Mouse (Mus musculus): Measurements from ENCODE around the gene Copz1. TPM values are rescaled to one million over a fixed set of nuclear protein-coding genes. Genes with fewer than 3 reads are reported as not detected.

Gene Copz1
- polyA plus RNA-seq, 1 experiment = 80.1 TPM

- no peak for TF ChIP-seq GATA1 (IDR thresholded peaks at IDR 0.05; ENCODE audit: low read length)
Measured at GRCm38 (mm10) chr15:103335040-103335439, 62.5 kb downstream of the Copz1 start.

- TF ChIP-seq GATA1 (IDR thresholded peaks at IDR 0.05; ENCODE audit: low read length) = no peak
Measured at GRCm38 (mm10) chr15:103335488-103336235, 63.1 kb downstream of the Copz1 start.

- TF ChIP-seq GATA1 (IDR thresholded peaks at IDR 0.05; ENCODE audit: low read length) = no peak
Measured at GRCm38 (mm10) chr15:103336996-103337667, 64.6 kb downstream of the Copz1 start.

GRCm38 (mm10) chr15:103338829-103339165 lies 66.3 kb downstream of the Copz1 start:
- TF ChIP-seq GATA1 (IDR thresholded peaks at IDR 0.05; ENCODE audit: low read length) = no peak

- peak; percentile 76 for TF ChIP-seq GATA1 (IDR thresholded peaks at IDR 0.05; ENCODE audit: low read length)
Measured at GRCm38 (mm10) chr15:103339166-103339960, 66.8 kb downstream of the Copz1 start.

GRCm38 (mm10) chr15:103339961-103340337 lies 67.4 kb downstream of the Copz1 start, which contains the start of gene Zfp385a:
TSS of gene Zfp385a (minus strand) at chr15:103340093.
- TF ChIP-seq GATA1 (IDR thresholded peaks at IDR 0.05; ENCODE audit: low read length) = no peak

- no peak for TF ChIP-seq GATA1 (IDR thresholded peaks at IDR 0.05; ENCODE audit: low read length)
Measured at GRCm38 (mm10) chr15:103340786-103341185, 68.3 kb downstream of the Copz1 start.

GRCm38 (mm10) chr15:103341547-103341946 lies 69.0 kb downstream of the Copz1 start:
- no peak for TF ChIP-seq GATA1 (IDR thresholded peaks at IDR 0.05; ENCODE audit: low read length)

GRCm38 (mm10) chr15:103342415-103342814 lies 69.9 kb downstream of the Copz1 start:
- TF ChIP-seq GATA1 (IDR thresholded peaks at IDR 0.05; ENCODE audit: low read length) = no peak

GRCm38 (mm10) chr15:103343008-103343407 lies 70.5 kb downstream of the Copz1 start:
- no peak for TF ChIP-seq GATA1 (IDR thresholded peaks at IDR 0.05; ENCODE audit: low read length)

GRCm38 (mm10) chr15:103343556-103343955 lies 71.0 kb downstream of the Copz1 start:
- no peak for TF ChIP-seq GATA1 (IDR thresholded peaks at IDR 0.05; ENCODE audit: low read length)

GRCm38 (mm10) chr15:103345789-103346188 lies 73.3 kb downstream of the Copz1 start:
- no peak for TF ChIP-seq GATA1 (IDR thresholded peaks at IDR 0.05; ENCODE audit: low read length)

GRCm38 (mm10) chr15:103347275-103347684 lies 74.8 kb downstream of the Copz1 start:
- TF ChIP-seq GATA1 (IDR thresholded peaks at IDR 0.05; ENCODE audit: low read length) = no peak

Other genes with a start within 250 kb of the Copz1 start
- gene Smug1, start 105.6 kb upstream of the Copz1 start, polyA plus RNA-seq (2012) = 5.6 and 6.0 TPM in 2 replicates
- gene Cbx5, start 32.9 kb upstream of the Copz1 start, polyA plus RNA-seq (2012) = 3.1 and 4.0 TPM in 2 replicates
- 83.3 and 173 TPM in 2 replicates for gene Hnrnpa1, start 32.3 kb upstream of the Copz1 start, polyA plus RNA-seq (2012)
- 147 and 163 TPM in 2 replicates for gene Nfe2, start 14.3 kb upstream of the Copz1 start, polyA plus RNA-seq (2012)
- gene Gpr84, start 37.9 kb downstream of the Copz1 start, polyA plus RNA-seq (2012) = 0.04 TPM in 1 of 2 replicates, not detected in the other
- 557 and 673 TPM in 2 replicates for gene Zfp385a, start 67.4 kb downstream of the Copz1 start, polyA plus RNA-seq (2012)
- not detected in 2 replicates for gene Itga5, start 94.0 kb downstream of the Copz1 start, polyA plus RNA-seq (2012)
- gene Gtsf1, start 157.8 kb downstream of the Copz1 start, polyA plus RNA-seq (2012) = not detected in 2 replicates
- gene Gtsf2, start 175.8 kb downstream of the Copz1 start, polyA plus RNA-seq (2012) = not detected in 2 replicates
- gene Nckap1l, start 181.1 kb downstream of the Copz1 start, polyA plus RNA-seq (2012) = 0.79 and 1.1 TPM in 2 replicates
- 0.22 and 0.29 TPM in 2 replicates for gene Pde1b, start 230.3 kb downstream of the Copz1 start, polyA plus RNA-seq (2012)